Mouse (Mus musculus) forebrain, embryonic 14.5 days (tissue): ENCODE measurements at regions not wholly inside any gene's neighbourhood (a gene's known extent, or its start where the extent isn't known, plus 50 kb on each side); places are given as distances from the start of the nearest gene placed in this dataset.

Source experiments
- ATAC-seq: fragments of 200-750 bp; cut with Nextera tagmentation; 2 replicates; pipeline ENCODE4 v1.8.0; 2017; ENCODE audit warnings: mild to moderate bottlenecking, moderate library complexity
- DNase-seq: peaks from one replicate; pipeline ENCODE4 v3.0.0-alpha.2; 2015; ENCODE audit warnings: low spot score
- H3K27ac ChIP-seq: fragments of 300-500 bp; sonication (generic); 2 replicates; pipeline ENCODE4 v1.5.1; 2014; ENCODE audit warnings: low read depth, mild to moderate bottlenecking, control low read depth, low read length, moderate library complexity
- H3K27me3 ChIP-seq: fragments of 300-500 bp; sonication (generic); replicated peaks from 2 replicates; pipeline ENCODE4 v1.6.1; 2014; ENCODE audit warnings: low read length, control low read depth, mixed read lengths; ENCODE audit not compliant: control insufficient read depth, insufficient read depth
- H3K36me3 ChIP-seq: fragments of 300-500 bp; sonication (generic); 2 replicates; pipeline ENCODE4 v1.6.1; 2014; ENCODE audit warnings: low read length, control low read depth; ENCODE audit not compliant: control insufficient read depth, insufficient read depth
- H3K4me1 ChIP-seq: fragments of 300-500 bp; sonication (generic); 2 replicates; pipeline ENCODE4 v1.6.1; 2014; ENCODE audit warnings: antibody characterized with exemption, low read length, control low read depth; ENCODE audit not compliant: control insufficient read depth, insufficient read depth
- H3K4me2 ChIP-seq: fragments of 300-500 bp; sonication (generic); 2 replicates; pipeline ENCODE4 v1.6.1; 2014; ENCODE audit warnings: mild to moderate bottlenecking, control low read depth, low read length
- H3K4me3 ChIP-seq: fragments of 300-500 bp; sonication (generic); 2 replicates; pipeline ENCODE4 v1.5.1; 2014; ENCODE audit warnings: low read depth, low read length, control low read depth
- H3K9ac ChIP-seq: fragments of 300-500 bp; sonication (generic); 2 replicates; pipeline ENCODE4 v1.6.1; 2014; ENCODE audit warnings: mild to moderate bottlenecking, low read length, control low read depth, moderate library complexity
- H3K9me3 ChIP-seq: fragments of 300-500 bp; sonication (generic); replicated peaks from 2 replicates; pipeline ENCODE4 v1.6.1; 2016; ENCODE audit warnings: low read length, control low read depth, mixed read lengths; ENCODE audit not compliant: control insufficient read depth
- WGBS: fragments of 180-500 bp; shearing (Covaris S2); extraction: QIAGEN DNeasy Blood & Tissue Kit; methylation state at CpG from one replicate; pipeline ENCODE4 v1.1.7; 2014; 5-methylcytosine and 5-hydroxymethylcytosine counted together

DNA sequence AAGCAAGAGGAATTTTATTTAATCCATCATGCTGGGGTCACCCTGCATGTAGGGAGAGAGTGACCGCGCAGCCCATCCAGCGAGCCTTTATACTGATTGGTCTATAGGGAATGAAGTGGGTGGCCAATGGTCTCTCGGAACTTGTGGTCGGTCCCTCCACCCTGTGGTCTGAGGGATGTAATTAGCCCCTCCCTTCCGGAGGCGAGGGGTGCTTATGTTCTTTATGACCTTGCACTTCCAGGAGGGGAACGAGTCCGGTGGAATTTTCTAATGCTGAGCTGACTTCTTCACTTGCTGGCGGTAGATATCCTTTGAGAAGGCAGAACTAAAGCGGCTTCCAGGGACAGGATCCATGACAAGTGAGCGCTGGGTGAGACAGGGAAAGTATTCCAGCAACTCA, 60.8 kb downstream of the H2al2a start:
- Histone ChIP-seq H3K27ac (no peak overlapping the region), H3K9me3 (no peaks in the 10 kb centered on the region), H3K9ac (no peak overlapping the region), H3K4me3 (no peak overlapping the region), H3K27me3 (no peaks in the 10 kb centered on the region), H3K4me2 (no peak overlapping the region), H3K4me1 (0 out of 2 replicates have a peak, but pooled peaks cover 8% of the 10 kb centered on the region), H3K36me3 (no peaks in the 10 kb centered on the region)
- ATAC-seq (no peak), DNase-seq (no peak)
- WGBS: 91% methylated on average over 12 of the region's 12 CpGs

DNA sequence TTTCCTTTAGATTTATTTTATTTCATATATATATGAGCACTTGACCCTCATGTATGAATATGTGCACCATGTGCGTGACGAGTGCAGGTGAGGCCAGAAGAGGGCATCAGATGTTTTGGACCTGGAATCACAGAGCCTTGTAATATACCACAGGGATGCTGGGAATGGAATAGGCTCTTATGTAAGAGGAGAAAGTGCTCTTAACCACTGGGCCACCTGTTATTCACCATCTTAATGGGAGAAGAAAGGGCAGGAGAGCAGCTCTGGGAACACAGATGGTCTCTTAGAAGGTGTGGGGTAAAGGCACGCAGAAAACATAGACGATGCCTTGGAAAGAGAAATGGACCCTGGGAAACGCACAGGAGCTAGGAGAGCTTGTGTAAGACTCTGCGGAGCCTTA, 61.3 kb downstream of the H2al2a start:
- no peak overlapping the region for H3K27ac ChIP-seq
- H3K4me1 ChIP-seq: 0 out of 2 replicates have a peak, but pooled peaks cover 8% of the 10 kb centered on the region
- H3K9ac ChIP-seq: no peak overlapping the region
- H3K36me3 ChIP-seq: no peaks in the 10 kb centered on the region
- H3K4me2 ChIP-seq: no peak overlapping the region
- no peak overlapping the region for H3K4me3 ChIP-seq
- H3K9me3 ChIP-seq: no peaks in the 10 kb centered on the region
- no peaks in the 10 kb centered on the region for H3K27me3 ChIP-seq
- DNase-seq (no peak), ATAC-seq (no peak)
- 96% methylated on average over 6 of the region's 6 CpGs for WGBS

DNA sequence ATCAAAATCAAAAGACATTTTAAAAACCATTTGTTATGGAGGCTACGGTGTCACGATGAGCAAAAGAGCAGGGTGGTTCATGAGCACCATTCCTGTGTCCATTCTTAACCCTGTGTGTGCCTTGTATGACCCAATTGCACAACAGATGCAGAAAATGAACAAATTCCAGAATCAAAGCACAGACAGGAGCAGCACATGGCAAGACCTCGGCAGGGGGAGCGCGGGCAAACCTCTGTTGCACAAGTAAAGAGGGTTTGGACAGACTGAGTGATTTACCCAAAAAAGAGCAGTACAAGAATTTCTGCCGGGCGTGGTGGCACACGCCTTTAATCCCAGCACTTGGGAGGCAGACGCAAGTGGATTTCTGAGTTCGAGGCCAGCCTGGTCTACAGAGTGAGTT, 62.1 kb downstream of the H2al2a start:
- ATAC-seq: no peak
- no peak overlapping the region for H3K27ac ChIP-seq
- no peaks in the 10 kb centered on the region for H3K36me3 ChIP-seq
- WGBS: 95% methylated on average over 10 of the region's 10 CpGs
- DNase-seq: no peak
- no peaks in the 10 kb centered on the region for H3K27me3 ChIP-seq
- H3K9me3 ChIP-seq: no peaks in the 10 kb centered on the region
- no peak overlapping the region for H3K9ac ChIP-seq
- 0 out of 2 replicates have a peak, but pooled peaks cover 8% of the 10 kb centered on the region for H3K4me1 ChIP-seq
- no peak overlapping the region for H3K4me3 ChIP-seq
- no peak overlapping the region for H3K4me2 ChIP-seq

DNA sequence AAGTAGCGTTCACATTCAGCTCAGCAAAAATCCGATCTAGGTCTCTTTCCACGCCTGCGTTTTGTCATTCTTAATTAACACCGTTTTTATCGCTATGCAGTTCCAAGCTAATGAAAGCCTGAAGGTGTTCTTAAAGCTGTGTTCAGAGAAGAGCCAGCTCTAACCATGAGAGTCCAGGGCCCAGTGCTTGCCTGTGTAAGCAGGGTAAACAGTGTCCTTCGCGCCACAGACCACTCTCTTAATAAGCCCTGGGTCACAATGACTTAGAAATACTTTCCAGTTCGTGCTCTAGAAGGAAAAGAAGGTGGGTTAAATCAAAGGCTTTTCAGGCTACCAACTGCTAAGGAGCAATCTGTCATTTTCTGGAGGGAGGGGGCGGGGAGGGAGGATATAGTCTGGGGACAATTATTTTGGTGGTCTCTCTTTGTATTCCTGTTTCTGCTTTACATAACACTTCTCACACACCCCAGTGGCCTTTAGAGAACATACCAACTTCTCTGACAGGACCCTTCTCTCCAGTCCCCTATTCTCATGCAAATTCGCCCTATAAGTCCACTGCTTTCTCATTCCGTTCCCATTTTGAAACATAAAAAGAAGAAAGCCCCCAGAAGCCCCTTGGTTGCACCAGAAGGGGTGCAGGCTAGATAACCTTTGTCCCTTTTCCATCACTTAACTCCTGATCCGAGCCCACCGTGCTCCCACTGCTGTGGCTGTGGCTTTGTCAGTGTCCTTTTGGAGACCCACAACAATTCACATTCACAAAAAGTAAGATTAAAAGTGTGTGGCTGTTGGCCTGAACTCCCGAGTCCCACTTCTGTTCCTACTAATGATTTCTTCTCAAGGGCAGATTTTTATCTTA, 63.6 kb downstream of the H2al2a start:
- peak overlapping the region; percentile 46 for H3K4me2 ChIP-seq
- H3K4me3 ChIP-seq: peak overlapping the region; percentile 20
- 3% methylated on average over 15 of the region's 15 CpGs for WGBS
- no peaks in the 10 kb centered on the region for H3K36me3 ChIP-seq
- DNase-seq (peak; percentile 60), ATAC-seq (peak; percentile 68)
- 0 out of 2 replicates have a peak, but pooled peaks cover 8% of the 10 kb centered on the region for H3K4me1 ChIP-seq
- H3K27me3 ChIP-seq: no peaks in the 10 kb centered on the region
- peak overlapping the region; percentile 58; the same call in 1 of the 2 replicates for H3K27ac ChIP-seq
- H3K9me3 ChIP-seq: no peaks in the 10 kb centered on the region
- peak overlapping the region; percentile 44 for H3K9ac ChIP-seq

DNA sequence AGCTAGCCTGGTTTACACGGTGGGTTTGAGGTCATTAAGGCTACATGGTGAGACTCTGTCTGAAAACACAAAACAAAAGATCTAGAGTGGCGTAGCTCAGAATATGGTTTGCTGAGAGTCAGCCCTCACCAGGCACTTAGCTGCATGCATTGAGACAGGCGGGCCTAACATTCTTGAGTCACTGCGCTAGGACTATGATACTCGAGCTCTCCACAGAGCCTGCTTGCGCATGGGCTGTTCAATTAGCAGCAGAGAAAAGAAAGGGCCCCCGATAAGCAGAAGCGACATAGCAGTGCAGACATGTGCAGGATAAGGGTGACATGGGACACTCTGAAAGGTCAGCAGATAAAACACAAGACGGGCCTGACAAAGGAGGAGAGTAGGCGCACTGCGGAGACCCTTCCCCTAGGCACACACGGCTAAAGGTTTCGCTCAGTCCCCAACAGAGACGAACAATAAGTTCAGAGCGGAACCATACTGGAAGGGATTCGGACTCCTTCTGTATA, 64.3 kb downstream of the H2al2a start:
- ATAC-seq: peak; percentile 75
- Histone ChIP-seq H3K36me3 (no peaks in the 10 kb centered on the region), H3K4me1 (0 out of 2 replicates have a peak, but pooled peaks cover 8% of the 10 kb centered on the region), H3K9me3 (no peaks in the 10 kb centered on the region), H3K27me3 (no peaks in the 10 kb centered on the region), H3K27ac (peak overlapping the region; percentile 44; the same call in 1 of the 2 replicates), H3K4me3 (peak overlapping the region; percentile 20), H3K4me2 (peak overlapping the region; percentile 46), H3K9ac (peak overlapping the region; percentile 44)
- peak; percentile 61 for DNase-seq
- 5% methylated on average over 16 of the region's 16 CpGs for WGBS

DNA sequence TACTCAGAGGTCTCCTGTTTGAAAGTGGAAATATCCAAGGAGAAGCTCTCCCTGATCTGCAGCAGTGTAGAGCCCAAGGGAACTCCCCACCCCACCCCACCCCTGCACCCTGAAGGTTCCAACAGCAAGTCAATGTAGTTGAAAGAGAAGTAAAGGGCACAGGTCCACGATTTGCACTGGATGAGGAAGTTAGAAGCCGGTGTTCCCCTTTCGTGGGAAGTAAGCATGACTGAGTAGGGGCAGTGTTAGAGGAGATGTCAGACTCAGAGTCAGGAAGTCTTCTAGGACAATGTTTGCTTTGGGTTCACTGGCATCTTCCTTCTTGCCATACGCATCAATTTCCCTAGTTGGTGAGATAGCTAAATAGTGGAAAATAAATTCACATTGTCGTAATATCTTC, 64.9 kb downstream of the H2al2a start:
- ATAC-seq: no peak

DNA sequence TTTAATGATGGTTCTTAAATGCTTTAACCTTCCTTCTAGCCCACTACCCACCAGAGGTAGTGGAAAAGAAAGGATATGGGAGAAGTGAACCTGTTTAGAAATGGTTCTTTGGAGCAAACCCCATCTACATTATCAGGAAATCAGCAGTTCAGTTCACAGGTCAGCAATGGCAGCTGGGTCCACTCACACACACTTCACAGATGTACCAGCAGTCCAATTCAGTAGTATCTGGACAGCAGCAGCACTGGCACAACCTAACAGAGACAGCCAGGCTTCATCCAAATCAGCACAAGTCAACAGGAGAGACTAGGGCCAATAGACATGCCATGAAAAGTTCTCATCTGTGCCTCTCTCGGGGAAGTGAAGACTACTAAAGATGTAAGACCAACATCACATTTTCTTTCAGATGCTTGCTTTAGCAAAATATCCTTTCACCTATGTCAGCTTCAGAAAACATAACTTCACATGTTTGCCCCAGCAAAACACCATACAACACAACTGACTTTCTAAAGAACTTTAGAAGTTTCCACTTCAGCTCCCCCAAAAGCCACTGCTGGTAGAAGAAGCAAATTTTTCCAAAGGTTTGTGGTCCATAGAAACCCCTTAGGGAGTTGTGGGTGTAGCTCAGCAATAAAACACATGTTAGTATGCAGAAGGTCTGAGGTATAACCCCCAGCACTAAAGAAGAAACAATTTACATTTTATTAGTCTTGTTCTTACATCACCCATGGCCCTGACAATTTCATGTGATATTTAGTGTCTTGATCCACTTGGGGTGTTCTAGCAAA, 77.7 kb downstream of the H2al2a start:
- H3K4me3 ChIP-seq: no peak overlapping the region
- 96% methylated on average over 1 of the region's 1 CpGs for WGBS
- H3K9me3 ChIP-seq: no peaks in the 10 kb centered on the region
- no peak for ATAC-seq
- H3K27me3 ChIP-seq: no peaks in the 10 kb centered on the region
- no peak for DNase-seq
- no peaks in the 10 kb centered on the region for H3K4me1 ChIP-seq
- no peak overlapping the region for H3K9ac ChIP-seq
- no peak overlapping the region for H3K4me2 ChIP-seq
- H3K36me3 ChIP-seq: no peaks in the 10 kb centered on the region
- H3K27ac ChIP-seq: no peak overlapping the region

More for the DNA sequence above, 64.9 kb downstream of the H2al2a start:
- WGBS: 93% methylated on average over 5 of the region's 5 CpGs
- Histone ChIP-seq H3K9ac (no peak overlapping the region), H3K36me3 (no peaks in the 10 kb centered on the region), H3K4me1 (0 out of 2 replicates have a peak, but pooled peaks cover 8% of the 10 kb centered on the region), H3K4me2 (peak overlapping the region; percentile 46; the same call in 1 of the 2 replicates), H3K27ac (no peak overlapping the region), H3K9me3 (no peaks in the 10 kb centered on the region), H3K27me3 (no peaks in the 10 kb centered on the region), H3K4me3 (no peak overlapping the region)
- DNase-seq: no peak

DNA sequence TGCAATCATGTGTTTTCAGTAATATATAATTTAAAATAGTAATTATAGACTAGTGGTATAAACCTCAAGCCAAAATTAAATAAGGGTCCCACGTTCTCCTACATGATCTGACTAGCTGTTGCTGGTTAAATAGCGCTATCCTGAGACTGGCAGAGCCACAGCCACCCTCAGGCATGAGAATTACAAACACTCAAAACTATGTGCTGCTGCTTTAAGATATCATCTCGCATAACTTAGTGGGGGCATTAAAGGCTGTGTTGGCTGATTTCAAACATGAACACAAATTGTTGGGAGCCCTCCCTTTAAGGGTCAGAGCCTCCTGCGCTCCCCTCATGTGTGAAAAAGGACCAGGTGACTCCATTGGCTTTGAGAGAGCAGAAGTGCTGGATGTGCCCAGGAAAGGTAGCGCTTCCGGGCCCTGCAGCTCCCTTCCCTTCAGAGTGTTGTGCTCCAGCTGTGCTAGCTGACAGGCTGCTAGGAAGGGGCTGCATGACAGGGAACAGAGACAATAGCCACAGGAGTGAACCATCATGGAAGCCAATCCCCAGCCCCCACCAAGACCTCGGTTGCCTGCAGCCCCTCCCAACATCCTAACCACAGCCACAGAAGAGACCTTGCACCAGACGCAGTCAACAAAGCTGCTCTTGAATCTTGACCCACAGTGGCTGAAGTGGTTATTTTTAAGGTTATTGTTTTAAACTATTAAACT, 79.4 kb downstream of the H2al2a start:
- DNase-seq (no peak), ATAC-seq (no peak)
- H3K9ac ChIP-seq: no peak overlapping the region

More for the DNA sequence above, 79.4 kb downstream of the H2al2a start:
- Histone ChIP-seq H3K9me3 (no peaks in the 10 kb centered on the region), H3K36me3 (no peaks in the 10 kb centered on the region), H3K4me2 (no peak overlapping the region), H3K4me3 (no peak overlapping the region), H3K27ac (no peak overlapping the region), H3K27me3 (no peaks in the 10 kb centered on the region), H3K4me1 (no peaks in the 10 kb centered on the region)
- WGBS: 23% methylated on average over 8 of the region's 8 CpGs
